Mouse (Mus musculus): Measurements from ENCODE around the gene Eps8l1.
"Not testable (repeated sequence)": the region's sequence is repeated elsewhere in the genome, so short reads cannot be mapped to it uniquely, and the experiment has no call there.

The Eps8l1 gene

DNA sequence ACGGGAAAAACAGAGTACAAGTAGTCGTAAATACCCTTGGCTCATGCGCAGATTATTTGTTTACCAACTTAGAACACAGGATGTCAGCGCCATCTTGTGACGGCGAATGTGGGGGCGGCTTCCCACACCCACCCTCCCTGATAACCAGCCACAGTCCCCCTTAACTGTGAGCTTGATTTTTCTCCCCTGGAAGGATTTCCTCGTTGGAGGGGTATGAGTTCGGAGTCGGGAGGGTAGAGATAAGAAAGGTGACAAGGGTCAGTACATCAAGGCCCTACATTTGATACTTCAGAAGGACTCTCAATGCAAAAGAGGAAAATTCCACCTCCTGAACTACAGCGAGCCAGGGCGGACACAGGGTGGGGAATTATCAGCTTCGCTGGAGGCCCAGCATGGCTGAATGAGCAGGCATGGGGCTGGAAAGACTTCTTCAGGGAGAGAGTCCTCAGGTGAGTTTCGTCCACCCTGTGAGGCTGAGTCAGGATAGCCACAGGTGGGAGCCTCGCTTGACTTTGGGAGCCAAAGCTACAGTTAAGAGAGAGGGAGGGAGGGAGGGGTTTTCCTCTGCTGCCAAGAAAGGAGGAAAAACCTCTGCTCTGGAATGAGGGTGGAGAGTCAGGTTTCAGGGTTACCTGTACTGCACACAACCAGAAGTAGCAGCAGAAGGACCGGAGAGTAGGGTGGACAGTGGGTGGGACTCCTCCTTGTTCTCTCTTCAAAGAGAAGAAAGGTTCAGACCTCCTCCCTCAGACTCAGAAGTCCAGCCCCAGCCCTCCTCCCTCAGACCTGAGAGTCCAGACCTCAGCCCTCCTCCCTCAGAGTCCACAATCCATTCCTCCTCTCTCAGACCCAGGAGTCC lies at the start of gene Eps8l1:
TSS of gene Eps8l1 (plus strand) at position 99 of the 859 bp plus-strand sequence.
- no peak for DNase-seq (ENCODE audit: low spot score in 2 of 2)

DNA sequence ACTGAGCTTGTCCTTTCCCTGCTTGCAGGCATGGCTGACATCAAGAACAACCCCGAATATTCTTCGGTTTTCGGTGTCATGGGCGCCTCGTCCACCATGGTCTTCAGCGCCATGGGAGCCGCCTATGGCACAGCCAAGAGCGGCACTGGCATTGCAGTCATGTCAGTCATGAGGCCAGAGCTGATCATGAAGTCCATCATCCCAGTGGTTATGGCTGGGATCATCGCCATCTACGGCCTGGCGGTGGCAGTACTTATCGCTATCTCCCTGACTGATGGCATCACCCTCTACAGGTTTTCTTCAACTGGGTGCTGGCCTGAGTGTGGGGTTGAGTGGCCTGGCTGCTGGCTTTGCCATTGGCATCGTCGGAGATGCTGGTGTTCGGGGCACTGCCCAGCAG lies 48.1 kb upstream of the Eps8l1 start:
- not testable (repeated sequence) for DNase-seq (ENCODE audit: low spot score in 2 of 2)

DNA sequence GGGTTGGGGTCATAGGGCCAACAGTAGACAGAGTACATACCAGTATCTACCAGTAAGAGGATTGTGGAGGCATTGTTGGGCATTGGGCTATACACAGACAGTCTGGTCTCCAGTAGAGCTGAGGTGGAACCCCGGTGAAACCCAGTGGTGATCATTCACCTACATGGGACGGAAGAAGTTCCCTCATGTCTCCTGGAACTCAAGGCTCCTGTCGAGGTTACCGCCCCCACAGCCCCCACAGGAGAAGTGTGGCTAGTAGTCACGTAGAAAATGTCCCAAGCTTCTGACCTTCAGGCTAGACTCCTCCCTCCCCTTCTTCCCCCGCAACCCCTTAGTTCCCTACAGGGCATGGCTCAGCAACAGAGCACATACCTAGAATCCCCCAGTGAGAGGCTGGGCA lies 40.8 kb upstream of the Eps8l1 start:
- DNase-seq (ENCODE audit: low spot score in 2 of 2), result no peak

DNA sequence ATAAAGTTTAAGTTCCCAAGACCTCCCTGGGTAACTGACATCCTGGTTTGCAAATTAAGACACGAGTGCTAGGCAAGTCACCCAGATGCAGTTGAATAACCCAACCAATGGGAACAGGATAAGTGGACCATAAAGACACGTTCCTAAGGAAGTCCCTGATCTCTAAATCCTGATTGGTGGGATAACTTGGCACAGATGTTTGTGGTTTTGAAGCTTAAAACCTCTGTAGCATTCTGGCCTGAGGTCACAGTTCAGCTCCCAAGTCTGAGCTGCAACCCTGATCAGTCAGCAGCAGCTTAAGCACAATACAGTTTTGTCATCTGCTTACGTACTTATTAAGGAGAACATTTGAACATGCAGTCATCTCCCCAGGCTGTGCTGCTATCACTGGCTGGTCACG lies 40.2 kb upstream of the Eps8l1 start:
- DNase-seq (ENCODE audit: low spot score in 2 of 2), result no peak

DNA sequence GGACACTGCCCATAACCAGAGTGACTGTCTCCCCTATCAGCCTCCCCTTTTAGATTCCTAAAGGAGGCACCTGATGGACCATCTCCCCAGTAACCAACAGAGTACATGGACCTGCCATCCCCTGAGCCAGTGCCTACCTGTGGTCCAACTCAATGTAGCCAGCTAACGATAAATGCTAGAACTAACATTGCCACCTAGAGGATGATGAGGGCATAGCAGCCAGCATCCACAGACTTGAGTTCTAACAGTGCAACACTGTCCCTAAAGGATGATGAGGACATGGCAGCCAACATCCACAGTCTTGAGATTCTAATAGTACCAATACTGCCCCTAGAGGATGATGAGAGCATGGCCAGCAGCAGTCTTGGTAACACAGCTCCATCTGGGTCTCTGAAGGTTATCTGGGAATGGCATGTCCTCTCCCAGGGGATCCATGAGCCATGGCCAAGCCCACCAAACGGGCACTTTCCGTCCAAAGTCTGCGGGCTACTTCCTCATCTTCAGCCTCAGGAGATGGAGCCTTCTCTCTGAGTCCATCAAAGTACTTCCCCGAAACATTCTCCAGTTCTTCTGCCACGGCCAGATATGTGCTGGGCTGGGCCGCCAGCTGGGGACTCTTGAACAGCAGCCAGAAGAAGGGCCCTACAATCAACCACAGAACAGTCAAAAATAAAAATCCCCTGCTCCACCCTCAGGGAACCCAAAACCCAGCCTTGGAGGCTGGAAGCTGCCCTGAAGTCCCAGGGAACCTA lies 33.1 kb upstream of the Eps8l1 start:
- peak; percentile 75 to 84 for DNase-seq (ENCODE audit: low spot score in 2 of 2)

DNA sequence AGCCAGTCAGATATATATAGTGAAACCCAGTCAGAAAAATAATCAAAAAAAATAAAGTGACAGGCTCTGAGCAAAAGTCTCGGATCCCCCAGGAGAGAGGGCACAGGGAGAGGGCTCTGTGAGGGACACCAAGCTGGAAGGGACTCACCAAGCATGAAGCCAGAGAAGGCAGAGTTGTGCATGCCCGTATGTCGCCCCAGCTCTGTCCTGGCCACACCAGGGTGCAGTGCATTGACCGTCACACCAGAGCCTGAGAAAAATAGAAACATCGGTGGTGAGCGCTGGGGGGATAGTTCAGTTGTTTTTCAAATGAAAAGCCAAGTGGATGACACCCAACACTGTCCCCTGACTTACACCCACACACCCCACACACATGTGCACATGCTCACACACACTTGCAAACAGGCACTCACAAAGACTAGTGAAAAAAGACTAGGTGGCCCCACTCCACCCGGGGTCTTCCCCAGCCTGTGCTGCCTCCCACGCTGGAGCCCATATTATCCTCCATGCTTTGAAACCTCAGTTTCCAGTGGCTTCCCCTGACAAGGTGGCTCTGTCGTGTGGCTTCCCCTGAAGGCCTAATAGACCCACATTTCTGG lies 30.1 kb upstream of the Eps8l1 start:
- no peak for DNase-seq (ENCODE audit: low spot score in 2 of 2)

DNA sequence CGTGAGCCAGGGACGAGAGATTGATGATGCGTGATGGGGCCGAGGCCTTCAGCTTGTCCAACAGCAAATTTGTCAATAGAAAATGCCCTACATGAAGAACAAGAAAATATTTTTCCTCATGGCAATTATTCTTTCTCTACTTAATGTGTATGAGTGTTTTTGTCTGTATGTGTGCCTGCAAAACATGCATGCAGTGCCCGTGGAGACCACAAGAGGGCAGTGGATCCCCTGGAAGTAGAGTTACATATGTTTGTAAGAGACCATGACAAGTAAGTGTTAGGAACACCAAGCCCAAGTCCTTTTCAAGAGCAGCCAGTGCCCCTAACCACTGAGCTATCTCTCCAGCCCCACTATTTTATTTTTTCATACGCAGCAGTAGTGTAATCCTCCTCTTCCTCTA lies 28.9 kb upstream of the Eps8l1 start:
- DNase-seq (ENCODE audit: low spot score in 2 of 2), result peak; percentile 50 to 77

DNA sequence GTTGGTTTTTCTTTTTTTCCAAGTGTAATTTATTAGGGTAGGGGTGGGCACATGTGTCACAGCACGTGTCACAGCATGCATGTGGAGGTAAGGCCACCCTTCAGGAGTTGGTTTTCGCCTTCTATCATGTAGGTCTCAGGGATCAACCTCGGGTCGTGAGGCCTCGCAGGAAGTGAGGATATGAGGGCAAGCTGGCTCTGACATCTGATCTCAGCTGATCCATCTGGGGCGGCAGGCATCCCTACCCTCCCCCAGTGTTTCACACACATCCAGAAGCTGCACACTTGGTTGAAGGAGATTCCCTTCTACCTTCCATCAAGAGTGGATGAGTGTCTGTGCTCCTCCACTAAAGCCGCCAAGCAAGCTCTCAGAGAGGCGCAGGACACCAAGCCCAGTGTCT lies 28.4 kb upstream of the Eps8l1 start:
- DNase-seq (ENCODE audit: low spot score in 2 of 2), result no peak

DNA sequence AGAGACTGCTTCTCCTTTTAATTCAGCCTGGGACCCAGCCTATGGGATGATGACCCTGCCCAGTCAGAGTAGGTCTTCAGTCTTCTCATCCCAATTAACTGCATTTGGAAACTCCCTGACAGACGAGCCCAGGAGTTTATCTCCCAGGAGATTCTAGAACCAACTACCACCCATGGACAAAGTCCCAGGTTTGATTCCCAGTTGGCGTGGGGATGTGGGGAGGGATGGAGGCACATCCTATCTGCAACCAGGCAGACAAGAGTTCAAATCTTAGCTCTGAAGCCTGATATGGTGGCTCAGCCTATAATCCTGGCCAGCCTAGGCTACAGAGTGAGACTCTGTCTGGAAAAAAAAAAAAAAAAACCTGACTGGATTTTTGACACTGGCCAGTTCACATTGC lies 22.8 kb upstream of the Eps8l1 start:
- DNase-seq (ENCODE audit: low spot score in 2 of 2), result no peak

DNA sequence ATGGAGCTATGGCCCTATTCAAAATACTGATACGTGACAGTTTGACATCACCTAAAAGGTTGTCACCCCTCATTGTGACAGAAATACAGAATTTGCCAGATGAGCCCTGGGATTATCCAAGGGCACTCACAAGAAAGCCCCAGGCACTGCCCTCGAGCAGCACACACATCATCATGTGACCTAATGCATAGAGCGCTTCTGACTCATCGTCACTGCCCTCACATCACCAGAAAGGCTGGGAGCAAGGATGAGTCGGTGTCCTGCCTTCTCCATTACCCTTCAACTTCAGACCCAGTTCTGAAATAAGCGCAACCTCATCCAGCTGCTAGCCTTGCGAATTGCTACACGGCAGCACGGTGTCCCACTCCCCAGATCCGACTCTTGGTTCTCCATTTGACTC lies 19.9 kb upstream of the Eps8l1 start:
- no peak for DNase-seq (ENCODE audit: low spot score in 2 of 2)

DNA sequence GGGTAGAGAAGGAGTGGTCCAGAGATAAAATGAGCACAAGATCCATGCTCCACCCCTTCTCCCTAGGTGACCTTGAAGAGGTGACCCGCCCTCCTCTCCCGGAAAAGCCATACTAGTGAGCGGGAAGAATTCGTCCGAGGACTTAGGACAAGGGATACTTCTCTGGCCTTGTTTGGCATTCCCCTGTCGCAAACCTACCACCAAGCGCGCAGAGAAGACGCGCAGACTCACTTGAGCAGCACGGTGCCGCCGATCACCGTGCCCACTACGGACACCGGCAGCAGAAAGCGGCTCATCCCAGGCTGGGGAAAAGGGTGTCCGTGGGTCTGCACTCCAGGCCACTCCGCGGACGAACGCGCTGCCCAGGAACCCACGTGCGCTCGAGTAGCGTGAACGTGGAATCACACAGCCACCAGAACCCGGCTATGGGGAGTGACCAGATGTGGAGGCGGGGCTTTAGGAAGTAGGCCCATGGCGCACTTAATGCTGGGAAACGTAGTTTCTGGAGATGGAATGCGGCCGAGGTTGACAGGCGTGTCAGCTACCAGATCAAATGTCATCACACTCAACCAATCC lies 15.2 kb upstream of the Eps8l1 start, which contains the start of gene Rdh13:
TSS of gene Rdh13 (minus strand) at position 434 of the 576 bp plus-strand sequence.
- DNase-seq (ENCODE audit: low spot score in 2 of 2), result peak; percentile 67 to 72

DNA sequence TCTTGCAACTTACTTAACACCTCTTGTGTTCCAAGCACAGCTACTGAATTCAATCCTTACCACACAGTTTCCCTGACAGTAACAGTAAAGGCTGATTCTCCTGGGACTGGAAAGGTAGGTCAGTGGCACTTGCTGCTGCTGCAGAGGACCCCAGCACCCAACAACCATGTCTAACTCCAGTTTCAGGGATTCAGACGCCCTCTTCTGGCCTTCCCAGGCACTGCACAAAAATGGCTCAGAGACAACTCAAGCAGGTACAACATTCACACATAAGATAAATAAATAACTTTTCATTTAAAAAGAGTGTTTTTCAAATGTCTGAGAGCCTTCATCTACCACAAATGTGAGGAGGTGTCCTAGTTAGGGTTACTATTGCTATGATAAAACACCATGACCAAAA lies 13.3 kb upstream of the Eps8l1 start:
- no peak for DNase-seq (ENCODE audit: low spot score in 2 of 2)

DNA sequence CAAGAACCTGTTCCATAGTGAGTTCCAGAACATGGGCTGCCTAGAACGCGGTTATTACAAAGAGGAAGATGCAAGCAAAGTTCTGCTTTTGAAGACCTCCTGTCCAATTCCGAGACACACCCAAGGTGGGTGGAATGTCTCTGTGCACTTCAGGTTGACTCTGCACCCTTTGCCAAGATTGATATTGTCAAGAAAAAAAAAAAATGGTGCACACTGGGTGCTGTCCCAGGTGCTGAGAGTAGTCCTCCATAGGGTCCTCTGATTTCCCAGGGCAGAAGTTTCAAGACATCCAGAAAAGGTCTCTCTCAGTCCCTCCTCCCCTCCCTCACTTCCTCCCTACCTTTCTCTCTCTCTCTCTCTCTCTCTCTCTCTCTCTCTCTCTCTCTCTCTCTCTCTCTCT lies 12.0 kb upstream of the Eps8l1 start:
- no peak for DNase-seq (ENCODE audit: low spot score in 2 of 2)

DNA sequence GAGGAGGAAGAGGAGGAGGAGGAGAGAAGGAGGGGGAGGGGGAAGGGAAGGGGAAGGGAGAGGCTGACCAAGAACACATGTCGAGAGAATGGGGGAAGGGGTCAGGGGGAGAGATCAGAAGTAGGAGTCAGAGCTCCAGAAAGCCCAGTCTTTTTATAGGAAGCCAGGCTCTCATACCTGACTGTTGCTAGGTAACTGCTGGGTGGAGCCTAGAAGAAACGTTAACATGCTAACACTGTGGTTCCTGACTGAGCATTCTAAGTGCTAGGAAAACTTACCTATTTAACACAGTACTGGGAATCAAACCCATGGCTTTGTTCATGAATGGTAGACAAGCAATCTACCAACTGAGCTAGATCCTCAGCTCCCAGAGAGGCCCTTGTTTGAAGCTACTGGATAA lies 11.3 kb upstream of the Eps8l1 start:
- no peak for DNase-seq (ENCODE audit: low spot score in 2 of 2)

DNA sequence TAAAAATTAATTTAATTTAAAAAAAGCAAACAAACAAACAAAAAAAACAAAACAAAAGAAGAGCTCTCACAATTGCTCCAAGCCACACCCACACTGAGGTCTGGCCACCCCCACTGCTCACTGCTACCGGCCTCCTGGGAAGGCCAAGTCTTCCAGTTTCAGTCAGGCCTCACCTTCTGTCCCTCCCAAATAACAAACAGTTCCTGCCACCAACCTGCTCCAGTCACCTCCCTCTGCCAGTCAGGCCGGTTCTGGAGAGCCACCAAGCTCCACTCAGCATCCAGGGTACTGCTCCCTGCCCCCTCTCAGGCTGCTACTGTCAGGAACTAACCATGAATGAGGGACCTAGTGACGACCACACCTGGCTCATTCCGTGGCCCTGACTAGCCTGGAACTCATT lies 7.8 kb upstream of the Eps8l1 start:
- DNase-seq (ENCODE audit: low spot score in 2 of 2), result no peak

DNA sequence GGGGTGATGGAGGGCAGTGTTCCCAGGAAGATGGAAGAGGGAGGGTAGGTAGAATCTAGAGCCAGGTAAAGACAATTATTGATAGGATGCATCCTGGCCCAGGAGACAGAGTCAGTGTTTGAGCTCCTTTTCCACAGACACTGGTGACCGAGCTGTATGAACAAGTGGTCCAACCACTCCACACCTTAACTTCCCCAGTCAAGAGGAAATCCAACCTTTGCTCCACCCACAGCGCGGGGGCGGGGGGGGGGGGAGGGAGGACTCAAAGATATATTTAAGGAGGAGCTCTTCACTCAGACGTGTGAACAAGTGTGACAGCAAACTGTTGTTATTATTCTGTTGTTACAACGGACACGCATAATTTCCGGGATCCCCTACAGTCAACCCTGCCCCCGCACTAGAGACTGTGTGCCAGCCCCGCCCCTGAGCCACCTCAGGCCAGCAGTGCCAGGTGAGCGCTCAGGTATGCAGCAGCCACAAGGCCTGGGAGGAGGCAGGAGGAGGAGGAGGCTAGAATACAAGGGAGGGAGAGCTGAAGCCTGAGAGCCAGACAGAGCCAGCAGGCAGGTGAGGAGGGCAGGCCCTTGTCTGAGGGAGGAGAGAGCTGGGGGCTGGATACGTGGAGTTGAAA lies 3.8 kb downstream of the Eps8l1 start:
- DNase-seq (ENCODE audit: low spot score in 2 of 2), result no peak

DNA sequence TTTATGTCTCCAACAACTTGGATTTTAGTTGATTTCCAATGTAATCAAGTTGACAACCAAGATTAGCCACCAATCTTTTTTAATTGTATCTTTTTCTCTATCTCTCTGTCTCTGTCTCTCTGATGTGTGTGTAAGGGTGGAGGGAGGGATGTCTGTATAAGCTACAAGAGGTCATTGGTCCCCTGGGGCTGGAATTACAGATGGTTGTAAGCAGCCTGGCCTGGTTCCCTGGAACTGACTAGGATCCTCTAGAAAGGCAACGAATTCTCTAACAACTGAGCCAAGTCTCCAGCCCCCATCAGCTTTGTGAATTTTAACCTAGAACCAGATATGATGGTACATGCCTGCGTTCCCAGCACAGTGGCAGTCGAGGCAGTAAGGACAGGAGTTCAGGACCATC lies 7.3 kb downstream of the Eps8l1 start:
- DNase-seq (ENCODE audit: low spot score in 2 of 2), result no peak

DNA sequence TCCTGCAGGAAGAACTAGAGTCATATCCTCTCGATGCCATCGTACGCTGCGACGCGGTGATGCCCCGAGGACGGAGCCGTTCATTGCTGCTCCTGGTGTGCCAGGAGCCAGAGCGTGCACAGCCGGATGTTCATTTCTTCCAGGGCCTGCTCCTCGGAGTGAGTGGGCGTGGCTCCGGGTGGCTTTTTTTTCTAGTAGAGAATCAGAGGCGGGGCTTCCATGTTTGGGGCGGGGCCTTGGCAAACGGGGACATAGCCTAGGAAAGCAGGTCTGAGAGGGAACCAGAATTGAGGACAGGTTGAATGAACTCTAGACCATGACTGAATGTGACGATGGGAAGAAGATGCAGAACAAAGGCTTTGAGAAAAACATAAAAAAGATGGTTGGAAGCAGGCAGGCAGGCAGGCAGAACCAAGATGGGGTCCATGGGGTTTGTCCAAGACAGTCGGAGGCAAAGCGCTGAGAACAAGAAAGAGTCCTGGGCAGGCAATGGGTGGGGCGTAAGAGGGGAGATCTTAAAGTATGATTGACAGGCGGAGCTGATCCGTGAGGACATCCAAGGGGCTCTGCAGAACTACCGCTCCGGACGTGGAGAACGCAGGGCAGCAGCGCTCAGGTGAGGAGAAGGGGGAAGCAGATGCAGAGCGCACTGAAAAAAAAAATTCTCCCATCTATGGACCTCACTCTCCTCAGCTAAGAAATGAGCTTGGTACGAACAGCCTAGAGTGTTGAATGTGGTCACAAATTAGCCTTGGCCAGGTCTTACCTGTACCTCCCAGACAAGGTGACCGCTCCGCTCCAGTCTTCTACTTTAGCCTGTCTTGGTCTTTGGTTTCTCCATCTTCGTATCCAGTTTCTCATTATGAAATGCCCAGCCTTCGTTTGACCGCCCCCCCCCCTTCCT lies 10.1 kb downstream of the Eps8l1 start:
- DNase-seq (ENCODE audit: low spot score in 2 of 2), result peak in 1 of 2 experiments; percentile 23

DNA sequence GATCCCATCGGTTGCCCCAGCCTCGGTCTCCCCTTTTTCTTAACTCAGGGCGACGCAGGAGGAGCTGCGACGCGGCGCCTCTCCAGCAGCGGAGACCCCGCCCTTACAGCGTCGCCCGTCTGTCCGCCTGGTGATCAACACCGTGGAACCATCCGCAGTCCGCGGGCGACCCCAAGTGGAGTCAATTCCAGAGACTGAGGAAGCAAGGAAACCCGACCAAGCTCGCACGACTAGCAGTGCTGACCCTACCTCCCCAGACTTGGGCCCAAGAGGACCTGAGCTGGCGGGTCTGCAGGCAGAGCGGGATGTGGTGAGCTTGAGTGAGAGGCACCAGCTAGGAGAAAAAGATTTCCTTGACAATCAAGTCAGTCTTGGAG lies 10.7 kb downstream of the Eps8l1 start:
- peak; percentile 24 to 25 for DNase-seq (ENCODE audit: low spot score in 2 of 2)

DNA sequence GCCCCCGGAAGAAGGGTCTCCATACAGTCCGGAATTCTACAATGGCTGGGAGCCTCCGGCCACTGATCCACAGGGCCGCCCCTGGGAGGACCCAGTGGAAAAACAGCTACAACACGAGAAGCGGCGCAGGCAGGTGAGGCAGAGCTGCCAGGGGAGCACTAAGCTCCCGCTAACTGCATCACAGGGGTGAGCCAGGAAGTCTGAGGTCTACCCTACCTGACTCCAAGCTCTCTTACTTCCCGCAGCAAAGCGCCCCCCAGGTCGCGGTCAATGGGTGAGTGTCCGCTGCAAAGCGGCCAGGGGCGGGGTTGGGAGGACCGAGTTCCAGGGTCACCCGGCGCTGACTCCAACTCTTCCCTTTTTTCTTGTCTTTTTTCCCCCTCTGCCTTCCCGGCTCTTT lies 13.5 kb downstream of the Eps8l1 start:
- DNase-seq (ENCODE audit: low spot score in 2 of 2), result no peak
